Comparison of ENCODE assay signal across 8 mouse cellular contexts in genomic region chr11:48871201-48871772, GRCm38 (mm10). TPM values are rescaled to one million over a fixed set of nuclear protein-coding genes. Genes with fewer than 3 reads are reported as not detected.
DNase-seq lines count a peak whose midpoint lies in the region; ATAC-seq and TF ChIP-seq lines count a peak whose summit lies in the region.

Irgm1 (minus strand) TSS chr11:48871683.

- 0 out of 2 replicates have a peak, but pooled peaks cover 5% of the 10 kb centered on the region for H3K4me1 ChIP-seq in embryonic facial prominence, embryonic 14.5 days (ENCODE audit: control insufficient read depth, insufficient read depth, low read length)
- H3K4me1 ChIP-seq in heart, embryonic 10.5 days = peaks cover 35% of the 10 kb centered on the region
- 0 out of 2 replicates have a peak, but pooled peaks cover 10% of the 10 kb centered on the region for H3K4me1 ChIP-seq in lung, embryonic 14.5 days (ENCODE audit: insufficient read depth)
- H3K4me1 ChIP-seq in neural tube, embryonic 15.5 days = peaks cover 20% of the 10 kb centered on the region; the same call in 1 of the 2 replicates

- H3K4me3 ChIP-seq in embryonic facial prominence, embryonic 14.5 days (ENCODE audit: low read depth, low read length) = peak within 1 kb of the TSS; percentile 53
- peak within 1 kb of the TSS; percentile 65 for H3K4me3 ChIP-seq in heart, embryonic 10.5 days
- peak within 1 kb of the TSS; percentile 46 for H3K4me3 ChIP-seq in lung, embryonic 14.5 days (ENCODE audit: low read depth, low read length)
- H3K4me3 ChIP-seq in neural tube, embryonic 15.5 days (replicated peaks) = peak within 1 kb of the TSS; percentile 46

- H3K4me2 ChIP-seq in embryonic facial prominence, embryonic 14.5 days (ENCODE audit: low read depth, low read length) = peak within 1 kb of the TSS; percentile 79
- H3K4me2 ChIP-seq in lung, embryonic 14.5 days = peak within 1 kb of the TSS; percentile 73
- peak within 1 kb of the TSS; percentile 76 for H3K4me2 ChIP-seq in neural tube, embryonic 15.5 days

- peak; percentile 85 for DNase-seq in adrenal gland, adult 2 months
- peak; percentile 59 for DNase-seq in embryonic facial prominence, embryonic 14.5 days (ENCODE audit: low spot score)
- peak; percentile 87 for DNase-seq in heart, embryonic 10.5 days (ENCODE audit: low spot score)
- DNase-seq in kidney, adult 9 months = peak; percentile 82
- peak; percentile 76 for DNase-seq in lung, embryonic 14.5 days
- no peak for DNase-seq in urinary bladder, adult 2 months (ENCODE audit: low spot score)

- 1% methylated on average over 19 of the region's 19 CpGs for WGBS in embryonic facial prominence, embryonic 14.5 days
- 1% methylated on average over 19 of the region's 19 CpGs for WGBS in heart, embryonic 10.5 days
- 2% methylated on average over 19 of the region's 19 CpGs for WGBS in lung, embryonic 14.5 days
- 2% methylated on average over 19 of the region's 19 CpGs for WGBS in neural tube, embryonic 15.5 days

- no peaks in the 10 kb centered on the region for H3K9me3 ChIP-seq in embryonic facial prominence, embryonic 14.5 days (ENCODE audit: control insufficient read depth, low read length)
- no peaks in the 10 kb centered on the region for H3K9me3 ChIP-seq in heart, embryonic 10.5 days
- H3K9me3 ChIP-seq in lung, embryonic 14.5 days (ENCODE audit: low read depth, low read length) = no peaks in the 10 kb centered on the region
- H3K9me3 ChIP-seq in neural tube, embryonic 15.5 days (replicated peaks) = no peaks in the 10 kb centered on the region

- H3K27me3 ChIP-seq in embryonic facial prominence, embryonic 14.5 days (replicated peaks; ENCODE audit: control insufficient read depth, insufficient read depth, low read length) = peaks cover 7% of the 10 kb centered on the region
- no peaks in the 10 kb centered on the region; the same call in 1 of the 2 replicates for H3K27me3 ChIP-seq in heart, embryonic 10.5 days (ENCODE audit: insufficient read depth, poor library complexity, severe bottlenecking)
- no peaks in the 10 kb centered on the region for H3K27me3 ChIP-seq in lung, embryonic 14.5 days (ENCODE audit: insufficient read depth, low read length)
- H3K27me3 ChIP-seq in neural tube, embryonic 15.5 days (replicated peaks) = peaks cover 10% of the 10 kb centered on the region

- peak within 1 kb of the TSS; percentile 57 for H3K9ac ChIP-seq in embryonic facial prominence, embryonic 14.5 days (ENCODE audit: low read depth, low read length)
- peak within 1 kb of the TSS; percentile 69 for H3K9ac ChIP-seq in lung, embryonic 14.5 days
- H3K9ac ChIP-seq in neural tube, embryonic 15.5 days (replicated peaks) = peak within 1 kb of the TSS; percentile 51

- peak; percentile 77 for ATAC-seq in CD4-positive, CD25-positive, alpha-beta regulatory T cell, adult 4 months
- peak; percentile 67 for ATAC-seq in embryonic facial prominence, embryonic 14.5 days (ENCODE audit: low read depth)
- ATAC-seq in lung, embryonic 14.5 days (ENCODE audit: insufficient read depth) = peak; percentile 49; the same call in 1 of the 2 replicates
- ATAC-seq in neural tube, embryonic 15.5 days (ENCODE audit: low FRiP score) = peak; percentile 58; the same call in 1 of the 2 replicates

- H3K36me3 ChIP-seq in embryonic facial prominence, embryonic 14.5 days (ENCODE audit: control insufficient read depth, insufficient read depth, low read length) = no peaks in the 10 kb centered on the region
- no peaks in the 10 kb centered on the region for H3K36me3 ChIP-seq in heart, embryonic 10.5 days
- no peaks in the 10 kb centered on the region for H3K36me3 ChIP-seq in lung, embryonic 14.5 days (ENCODE audit: insufficient read depth)
- H3K36me3 ChIP-seq in neural tube, embryonic 15.5 days = no peaks in the 10 kb centered on the region

- H3K27ac ChIP-seq in embryonic facial prominence, embryonic 14.5 days (replicated peaks; ENCODE audit: low read depth, low read length) = peak within 1 kb of the TSS; percentile 40; the same call in 1 of the 2 replicates
- peak within 1 kb of the TSS; percentile 85 for H3K27ac ChIP-seq in heart, embryonic 10.5 days
- peak within 1 kb of the TSS; percentile 77 for H3K27ac ChIP-seq in lung, embryonic 14.5 days (ENCODE audit: low read depth)
- 0 out of 2 replicates have a peak within 1 kb of the TSS, but pooled peaks have one; percentile 15 for H3K27ac ChIP-seq in neural tube, embryonic 15.5 days (replicated peaks)

- peak; percentile 37 for TF ChIP-seq CTCF in lung, embryonic 14.5 days (IDR thresholded peaks at IDR 0.05; ENCODE audit: low read depth)

RNA-seq across cellular contexts. Expression of gene Irgm1, which starts in this region (rescaled TPM):
- polyA plus RNA-seq in CD4-positive, CD25-positive, alpha-beta regulatory T cell, adult 4 months (2017; shearing (Covaris generic)) = 100 to 1,000 TPM; 189 to 229 TPM
- total RNA-seq in adrenal gland, adult 2 months (2021) = 10 to 100 TPM; 19.8 to 22.3 TPM
- 4.1 and 6.3 TPM in 2 replicates for polyA plus RNA-seq in adrenal gland, adult 2 months (2012; rRNA removed)
- polyA plus RNA-seq in embryonic facial prominence, embryonic 14.5 days (2014; fragmentation: Nextera tagmentation; extraction: Ambion mirVana) = 6.9 and 7.6 TPM in 2 replicates
- polyA plus RNA-seq in heart, embryonic 10.5 days (2016; fragmentation: Nextera tagmentation; extraction: Ambion mirVana) = 3.0 and 3.6 TPM in 2 replicates
- polyA plus RNA-seq in lung, embryonic 14.5 days (2014; fragmentation: Nextera tagmentation; extraction: Ambion mirVana) = 6.7 and 7.6 TPM in 2 replicates
- polyA plus RNA-seq in neural tube, embryonic 15.5 days (2015; fragmentation: Nextera tagmentation; extraction: Ambion mirVana) = 4.2 and 12.2 TPM in 2 replicates
- polyA plus RNA-seq in urinary bladder, adult 2 months (2012; rRNA removed) = 30.5 and 54.8 TPM in 2 replicates

Comparison
In these comparisons a context has a peak if more than half of its experiments do, and no peak if none do; other contexts are left out.
1. H3K27ac ChIP-seq: peak in every context shown above with its lines; median percentile 85 in heart, embryonic 10.5 days; 77 in lung, embryonic 14.5 days; 40 in embryonic facial prominence, embryonic 14.5 days; 15 in neural tube, embryonic 15.5 days.